Mouse (Mus musculus) MEL (cell line): ENCODE measurements around the gene Mycbp2. TPM values are rescaled to one million over a fixed set of nuclear protein-coding genes. Genes with fewer than 3 reads are reported as not detected.

Experiments
- DNase-seq: peaks from one replicate; pipeline ENCODE4 v3.0.0; 2011; ENCODE audit warnings: low read depth, low spot score
- H3K27ac ChIP-seq: 2 replicates; pipeline ENCODE4 v1.5.1; 2012; ENCODE audit warnings: low read depth, mild to moderate bottlenecking, control low read depth, low read length, moderate library complexity; ENCODE audit not compliant: control insufficient read depth
- H3K27me3 ChIP-seq, 2 experiments: fragments of 150-350 bp in 1 of 2; sonication (generic) in 1 of 2; 2 replicates each; pipeline ENCODE4 v1.6.1; 2012; ENCODE audit warnings: low read length in 2 of 2, mild to moderate bottlenecking in 2 of 2, improper control_type of control experiment in 1 of 2, moderate library complexity in 1 of 2; ENCODE audit not compliant: insufficient read depth in 2 of 2, control insufficient read depth in 1 of 2
- H3K36me3 ChIP-seq, 2 experiments: 2 replicates each; pipeline ENCODE4 v1.6.1; 2012 to 2014; ENCODE audit warnings: low read length in 2 of 2, improper control_type of control experiment in 1 of 2, inconsistent platforms in 1 of 2, mild to moderate bottlenecking in 1 of 2; ENCODE audit not compliant: insufficient read depth in 2 of 2, control insufficient read depth in 1 of 2
- H3K4me1 ChIP-seq, 2 experiments: fragments of 150-350 bp in 1 of 2; sonication (generic) in 1 of 2; 2 replicates each; pipeline ENCODE4 v1.6.1; 2012; ENCODE audit warnings: low read length in 2 of 2, improper control_type of control experiment in 1 of 2, mild to moderate bottlenecking in 1 of 2; ENCODE audit not compliant: insufficient read depth in 2 of 2, control insufficient read depth in 1 of 2
- H3K4me3 ChIP-seq, 2 experiments: fragments of 150-350 bp in 1 of 2; sonication (generic) in 1 of 2; 2 replicates each; pipeline ENCODE4 v1.5.1; 2012; ENCODE audit warnings: low read depth in 2 of 2, low read length in 2 of 2, mild to moderate bottlenecking in 2 of 2, moderate library complexity in 2 of 2, control low read depth in 1 of 2, improper control_type of control experiment in 1 of 2; ENCODE audit not compliant: control insufficient read depth in 1 of 2, insufficient read depth in 1 of 2
- H3K79me2 ChIP-seq: 2 replicates; pipeline ENCODE4 v1.6.1; 2012; ENCODE audit warnings: mild to moderate bottlenecking, low read length, moderate library complexity; ENCODE audit not compliant: control insufficient read depth, poor library complexity, insufficient read depth
- H3K9ac ChIP-seq: 2 replicates; pipeline ENCODE4 v1.6.1; 2012; ENCODE audit warnings: low read depth, mild to moderate bottlenecking, control low read depth, low read length, moderate library complexity; ENCODE audit not compliant: control insufficient read depth, poor library complexity, severe bottlenecking
- H3K9me3 ChIP-seq: fragments of 150-350 bp; sonication (generic); replicated peaks from 2 replicates; pipeline ENCODE4 v1.6.1; 2012; ENCODE audit warnings: mild to moderate bottlenecking, low read length, improper control_type of control experiment, moderate library complexity; ENCODE audit not compliant: insufficient read depth
- BHLHE40 ChIP-seq: IDR thresholded peaks from 2 replicates; pipeline ENCODE4 v1.6.1; 2012; ENCODE audit warnings: low read depth, mild to moderate bottlenecking, inconsistent platforms, low read length, improper control_type of control experiment, borderline replicate concordance
- CHD1 ChIP-seq: IDR thresholded peaks from 2 replicates; pipeline ENCODE4 v1.6.1; 2012; ENCODE audit warnings: low read depth, mild to moderate bottlenecking, inconsistent platforms, low read length, improper control_type of control experiment
- CHD2 ChIP-seq: IDR thresholded peaks from 2 replicates; pipeline ENCODE4 v1.6.1; 2011; ENCODE audit warnings: low read length, improper control_type of control experiment
- CTCF ChIP-seq, 3 experiments: IDR thresholded peaks in 2 of 3; conservative IDR thresholded peaks in 1 of 3; 2 replicates each; pipeline ENCODE4 v1.5.1; 2011 to 2012; ENCODE audit warnings: low read length in 3 of 3, low read depth in 2 of 3, mild to moderate bottlenecking in 2 of 3, improper control_type of control experiment in 1 of 3, inconsistent platforms in 1 of 3, mixed read lengths in 1 of 3, moderate library complexity in 1 of 3; ENCODE audit not compliant: control insufficient read depth in 1 of 3, insufficient read depth in 1 of 3, poor library complexity in 1 of 3, severe bottlenecking in 1 of 3
- E2F4 ChIP-seq: IDR thresholded peaks from 2 replicates; pipeline ENCODE4 v1.6.1; 2011; ENCODE audit warnings: low read depth, low read length, improper control_type of control experiment, borderline replicate concordance
- ELF1 ChIP-seq: IDR thresholded peaks from 2 replicates; pipeline ENCODE4 v1.6.1; 2014; ENCODE audit warnings: low read depth, mild to moderate bottlenecking, inconsistent platforms, low read length, improper control_type of control experiment, moderate library complexity
- EP300 ChIP-seq, 2 experiments: IDR thresholded peaks; 2 replicates each; pipeline ENCODE4 v1.6.1; 2011; ENCODE audit warnings: improper control_type of control experiment in 2 of 2, low read length in 2 of 2, low read depth in 1 of 2, mild to moderate bottlenecking in 1 of 2
- ETS1 ChIP-seq: IDR thresholded peaks from 2 replicates; pipeline ENCODE4 v1.6.1; 2012; ENCODE audit warnings: low read depth, mild to moderate bottlenecking, inconsistent platforms, low read length, improper control_type of control experiment, moderate library complexity
- GABPA ChIP-seq: IDR thresholded peaks from 2 replicates; pipeline ENCODE4 v1.6.1; 2012; ENCODE audit warnings: low read depth, mild to moderate bottlenecking, inconsistent platforms, low read length, improper control_type of control experiment, moderate library complexity
- GATA1 ChIP-seq: IDR thresholded peaks from 2 replicates; pipeline ENCODE4 v1.6.1; 2011; ENCODE audit warnings: low read depth, low read length, improper control_type of control experiment
- HCFC1 ChIP-seq: IDR thresholded peaks from 2 replicates; pipeline ENCODE4 v1.6.1; 2012; ENCODE audit warnings: low read depth, mild to moderate bottlenecking, inconsistent platforms, low read length, improper control_type of control experiment, moderate library complexity
- JUND ChIP-seq: IDR thresholded peaks from 2 replicates; pipeline ENCODE4 v1.6.1; 2011; ENCODE audit warnings: low read depth, mild to moderate bottlenecking, improper control_type of control experiment, low read length
- KAT2A ChIP-seq: conservative IDR thresholded peaks from 2 replicates; pipeline ENCODE4 v1.6.1; 2012; ENCODE audit warnings: low read depth, low read length, improper control_type of control experiment, inconsistent platforms
- MAFK ChIP-seq: IDR thresholded peaks from 2 replicates; pipeline ENCODE4 v1.6.1; 2011; ENCODE audit warnings: low read depth, mild to moderate bottlenecking, low read length, improper control_type of control experiment, borderline replicate concordance
- MAX ChIP-seq: IDR thresholded peaks from 2 replicates; pipeline ENCODE4 v1.6.1; 2011; ENCODE audit warnings: low read length, improper control_type of control experiment
- MAZ ChIP-seq: IDR thresholded peaks from 2 replicates; pipeline ENCODE4 v1.6.1; 2012; ENCODE audit warnings: low read depth, mild to moderate bottlenecking, inconsistent platforms, low read length, improper control_type of control experiment
- MEF2A ChIP-seq: IDR thresholded peaks from 2 replicates; pipeline ENCODE4 v1.6.1; 2014; ENCODE audit warnings: low read depth, mild to moderate bottlenecking, inconsistent platforms, low read length, improper control_type of control experiment; ENCODE audit not compliant: poor library complexity, insufficient replicate concordance, severe bottlenecking; ENCODE audit errors: extremely low read depth
- MXI1 ChIP-seq: IDR thresholded peaks from 2 replicates; pipeline ENCODE4 v1.6.1; 2011; ENCODE audit warnings: mild to moderate bottlenecking, low read depth, low read length, improper control_type of control experiment
- MYB ChIP-seq: IDR thresholded peaks from 2 replicates; pipeline ENCODE4 v1.6.1; 2011; ENCODE audit warnings: mild to moderate bottlenecking, low read depth, low read length, improper control_type of control experiment
- MYC ChIP-seq: IDR thresholded peaks from 2 replicates; pipeline ENCODE4 v1.6.1; 2011; ENCODE audit warnings: low read depth, mild to moderate bottlenecking, low read length, improper control_type of control experiment, moderate library complexity
- NELFE ChIP-seq: IDR thresholded peaks from 2 replicates; pipeline ENCODE4 v1.6.1; 2011; ENCODE audit warnings: low read depth, low read length, improper control_type of control experiment
- NRF1 ChIP-seq: IDR thresholded peaks from 2 replicates; pipeline ENCODE4 v1.6.1; 2014; ENCODE audit warnings: low read depth, mild to moderate bottlenecking, inconsistent platforms, low read length, improper control_type of control experiment, moderate library complexity; ENCODE audit not compliant: poor library complexity, insufficient read depth, severe bottlenecking
- POLR2A ChIP-seq, 2 experiments: IDR thresholded peaks; 2 replicates each; pipeline ENCODE4 v1.6.1; 2011 to 2012; ENCODE audit warnings: low read length in 2 of 2, mild to moderate bottlenecking in 2 of 2, control low read depth in 1 of 2, improper control_type of control experiment in 1 of 2, low read depth in 1 of 2, moderate library complexity in 1 of 2; ENCODE audit not compliant: control insufficient read depth in 1 of 2, insufficient read depth in 1 of 2, poor library complexity in 1 of 2
- POLR2AphosphoS2 ChIP-seq: IDR thresholded peaks from 2 replicates; pipeline ENCODE4 v1.6.1; 2011; ENCODE audit warnings: low read length, improper control_type of control experiment
- POLR2AphosphoS5 ChIP-seq: IDR thresholded peaks from 2 replicates; pipeline ENCODE4 v1.6.1; 2012; ENCODE audit warnings: low read depth, borderline replicate concordance, mild to moderate bottlenecking, inconsistent platforms, low read length, moderate library complexity, mixed read lengths
- RAD21 ChIP-seq: IDR thresholded peaks from 2 replicates; pipeline ENCODE4 v1.6.1; 2011; ENCODE audit warnings: mild to moderate bottlenecking, low read depth, low read length, improper control_type of control experiment
- SIN3A ChIP-seq: IDR thresholded peaks from 2 replicates; pipeline ENCODE4 v1.6.1; 2012; ENCODE audit warnings: low read length, improper control_type of control experiment, inconsistent platforms
- SMC3 ChIP-seq: IDR thresholded peaks from 2 replicates; pipeline ENCODE4 v1.6.1; 2011; ENCODE audit warnings: low read depth, low read length, improper control_type of control experiment
- TAL1 ChIP-seq: IDR thresholded peaks from 2 replicates; pipeline ENCODE4 v1.6.1; 2012; ENCODE audit warnings: mild to moderate bottlenecking, inconsistent platforms, low read length, moderate library complexity, mixed read lengths
- TBP ChIP-seq: IDR thresholded peaks from 2 replicates; pipeline ENCODE4 v1.8.0; 2011; ENCODE audit warnings: low read depth, low read length, improper control_type of control experiment
- TCF12 ChIP-seq: IDR thresholded peaks from 2 replicates; pipeline ENCODE4 v1.6.1; 2014; ENCODE audit warnings: low read depth, mild to moderate bottlenecking, inconsistent platforms, low read length, improper control_type of control experiment, moderate library complexity
- UBTF ChIP-seq: IDR thresholded peaks from 2 replicates; pipeline ENCODE4 v1.6.1; 2012; ENCODE audit warnings: low read depth, mild to moderate bottlenecking, inconsistent platforms, low read length, improper control_type of control experiment, moderate library complexity, borderline replicate concordance; ENCODE audit not compliant: insufficient read depth
- USF1 ChIP-seq: IDR thresholded peaks from 2 replicates; pipeline ENCODE4 v1.6.1; 2014; ENCODE audit warnings: low read depth, mild to moderate bottlenecking, inconsistent platforms, low read length, improper control_type of control experiment, moderate library complexity
- USF2 ChIP-seq, 2 experiments: IDR thresholded peaks; 2 replicates each; pipeline ENCODE4 v1.6.1; 2011 to 2012; ENCODE audit warnings: improper control_type of control experiment in 2 of 2, low read length in 2 of 2, borderline replicate concordance in 1 of 2, inconsistent platforms in 1 of 2, low read depth in 1 of 2, mild to moderate bottlenecking in 1 of 2; ENCODE audit not compliant: insufficient read depth in 1 of 2
- ZKSCAN1 ChIP-seq: IDR thresholded peaks from 2 replicates; pipeline ENCODE4 v1.6.1; 2012; ENCODE audit warnings: low read depth, mild to moderate bottlenecking, inconsistent platforms, low read length, improper control_type of control experiment, moderate library complexity
- ZMIZ1 ChIP-seq: IDR thresholded peaks from 2 replicates; pipeline ENCODE4 v1.6.1; 2012; ENCODE audit warnings: low read depth, mild to moderate bottlenecking, inconsistent platforms, low read length, improper control_type of control experiment, moderate library complexity
- polyA plus RNA-seq, 2 experiments: library from polyadenylated mRNA; stranded (reverse) in 1 of 2; unstranded in 1 of 2; fragments of >175 nt in 1 of 2; fragments of >200 nt in 1 of 2; gene quantifications; 2 replicates each; pipeline versions ENCODE4 v1.2.1 to v1.2.4; 2012; ENCODE audit warnings: low replicate concordance in 2 of 2, low read depth in 1 of 2; ENCODE audit not compliant: insufficient read length in 2 of 2, insufficient read depth in 1 of 2, missing spikeins in 1 of 2
- total RNA-seq: library from RNA; depleted of rRNA; stranded (reverse); fragments of 300-350 nt; gene quantifications from 2 replicates; pipeline ENCODE4 v1.2.3, GENCODE M21; 2012

Gene Mycbp2
- total and polyA plus RNA-seq, 3 experiments, result 9.1 to 28.0 (median 23.4) TPM

- Histone ChIP-seq H3K27ac (no peak overlapping the region), H3K4me1 (no peaks in the 10 kb centered on the region; a peak in 1 of 4 replicates), H3K9ac (peak overlapping the region; percentile 10), H3K9me3 (no peaks in the 10 kb centered on the region), H3K27me3 (no peaks in the 10 kb centered on the region), H3K79me2 (no peaks in the 10 kb centered on the region; the same call in 1 of the 2 replicates), H3K4me3 (no peak overlapping the region), H3K36me3 (peaks cover 0 to 6% of the 10 kb centered on the region in 2 experiments; a peak in 1 of 4 replicates)
- DNase-seq, result peak; percentile 84
- no peak for TF ChIP-seq MAFK
- no peak for TF ChIP-seq BHLHE40
- peak; percentile 68 to 94 (median 72) for TF ChIP-seq CTCF (IDR thresholded peaks at IDR 0.05 in 2 of 3, conservative IDR thresholded peaks at IDR 0.05 in 1 of 3; ENCODE audit: control insufficient read depth in 1 of 3, insufficient read depth in 1 of 3, low read depth in 2 of 3, low read length in 3 of 3, poor library complexity in 1 of 3, severe bottlenecking in 1 of 3)
- no peak for TF ChIP-seq POLR2AphosphoS2
- TF ChIP-seq USF1, result no peak
- TF ChIP-seq MYB, result no peak
- TF ChIP-seq POLR2A (IDR thresholded peaks at IDR 0.05; ENCODE audit: control insufficient read depth in 1 of 2, insufficient read depth in 1 of 2, low read depth in 1 of 2, low read length in 2 of 2, poor library complexity in 1 of 2), result no peak
- TF ChIP-seq TAL1, result no peak
- no peak for TF ChIP-seq NELFE
- no peak for TF ChIP-seq GABPA
- TF ChIP-seq SIN3A, result no peak
- no peak for TF ChIP-seq HCFC1
- no peak for TF ChIP-seq E2F4
- no peak for TF ChIP-seq ELF1
- no peak for TF ChIP-seq JUND
- TF ChIP-seq CHD1, result no peak
- no peak for TF ChIP-seq CHD2
- no peak for TF ChIP-seq POLR2AphosphoS5
- TF ChIP-seq ETS1, result no peak
- no peak for TF ChIP-seq GATA1
- no peak for TF ChIP-seq ZKSCAN1
- TF ChIP-seq RAD21, result peak; percentile 93
- peak; percentile 86 for TF ChIP-seq SMC3
- peak; percentile 34; the same call in 1 of the 2 replicates for TF ChIP-seq MXI1
- TF ChIP-seq MEF2A, result no peak
- no peak for TF ChIP-seq MAX
- TF ChIP-seq TBP, result no peak
- no peak for TF ChIP-seq ZMIZ1
- no peak for TF ChIP-seq NRF1
- TF ChIP-seq USF2 (IDR thresholded peaks at IDR 0.05; ENCODE audit: borderline replicate concordance in 1 of 2, insufficient read depth in 1 of 2, low read depth in 1 of 2, low read length in 2 of 2), result no peak
- TF ChIP-seq KAT2A, result no peak
- TF ChIP-seq EP300 (IDR thresholded peaks at IDR 0.05; ENCODE audit: low read depth in 1 of 2, low read length in 2 of 2), result no peak
- no peak for TF ChIP-seq TCF12
- peak; percentile 74; the same call in 1 of the 2 replicates for TF ChIP-seq MYC
- TF ChIP-seq MAZ, result no peak
- TF ChIP-seq UBTF, result no peak
Measured at GRCm38 (mm10) chr14:103065294-103066167, 281.1 kb downstream of the Mycbp2 start.
